Mouse (Mus musculus): Measurements from ENCODE around the gene Hs6st3.
"Not testable (repeated sequence)": the region's sequence is repeated elsewhere in the genome, so short reads cannot be mapped to it uniquely, and the experiment has no call there.

The Hs6st3 gene

DNA sequence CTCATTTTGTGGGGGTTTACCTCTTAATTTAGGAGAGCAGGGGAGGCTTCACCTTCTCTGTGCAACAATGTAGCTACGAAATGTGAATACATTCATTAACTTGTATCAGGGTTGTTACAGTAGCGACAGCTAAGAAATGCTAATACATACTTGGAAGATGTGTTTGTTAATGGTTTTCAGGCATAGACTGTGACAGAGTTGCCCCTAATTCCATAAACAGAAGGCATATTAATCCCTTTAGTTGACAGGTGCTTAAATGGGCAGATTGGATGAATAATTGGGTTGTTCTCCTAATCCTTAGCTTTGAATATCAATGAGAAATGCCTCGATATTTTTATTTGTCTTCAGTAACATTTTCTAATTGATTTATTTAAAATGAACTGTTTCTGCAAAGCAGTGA is 314.7 kb downstream of the Hs6st3 start:
- DNase-seq: no peak

DNA sequence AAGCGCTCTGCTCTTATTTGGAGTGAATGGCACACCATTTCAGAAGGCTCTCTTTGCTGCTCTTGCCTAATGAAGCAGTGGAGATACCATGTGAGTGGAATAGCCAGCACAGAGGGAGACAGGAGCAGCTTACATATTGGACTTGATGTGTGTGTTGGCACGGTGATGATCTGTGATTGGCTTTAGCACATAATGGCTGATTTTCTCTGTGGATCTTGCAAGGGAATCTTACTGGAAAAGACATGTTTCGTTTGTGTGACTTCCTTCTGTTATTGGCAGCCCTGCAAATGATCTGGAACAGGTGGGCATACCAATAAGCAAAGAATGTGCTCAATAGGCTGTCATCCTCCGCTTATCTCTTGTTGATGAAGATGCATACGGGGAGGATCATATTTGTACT is 326.2 kb downstream of the Hs6st3 start:
- no peak for DNase-seq

DNA sequence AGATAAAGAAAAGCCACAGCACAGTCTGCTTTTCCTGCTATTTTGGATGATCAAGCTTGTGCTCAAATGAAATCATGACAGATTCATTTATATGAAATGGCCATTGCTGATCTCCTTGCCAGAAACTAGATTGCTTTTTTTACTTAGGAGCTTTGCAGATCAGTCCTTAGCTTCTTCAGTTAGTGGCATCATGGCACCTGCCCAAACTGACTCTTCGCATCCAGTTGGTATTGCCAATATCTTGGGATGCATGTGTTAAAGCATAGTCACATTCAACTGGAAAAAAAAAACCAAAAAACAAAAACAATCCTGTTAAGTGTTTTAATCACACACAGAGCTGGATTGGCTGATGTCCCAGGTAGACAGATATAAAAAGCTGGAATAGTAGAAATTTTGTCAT is 326.7 kb downstream of the Hs6st3 start:
- no peak for DNase-seq

DNA sequence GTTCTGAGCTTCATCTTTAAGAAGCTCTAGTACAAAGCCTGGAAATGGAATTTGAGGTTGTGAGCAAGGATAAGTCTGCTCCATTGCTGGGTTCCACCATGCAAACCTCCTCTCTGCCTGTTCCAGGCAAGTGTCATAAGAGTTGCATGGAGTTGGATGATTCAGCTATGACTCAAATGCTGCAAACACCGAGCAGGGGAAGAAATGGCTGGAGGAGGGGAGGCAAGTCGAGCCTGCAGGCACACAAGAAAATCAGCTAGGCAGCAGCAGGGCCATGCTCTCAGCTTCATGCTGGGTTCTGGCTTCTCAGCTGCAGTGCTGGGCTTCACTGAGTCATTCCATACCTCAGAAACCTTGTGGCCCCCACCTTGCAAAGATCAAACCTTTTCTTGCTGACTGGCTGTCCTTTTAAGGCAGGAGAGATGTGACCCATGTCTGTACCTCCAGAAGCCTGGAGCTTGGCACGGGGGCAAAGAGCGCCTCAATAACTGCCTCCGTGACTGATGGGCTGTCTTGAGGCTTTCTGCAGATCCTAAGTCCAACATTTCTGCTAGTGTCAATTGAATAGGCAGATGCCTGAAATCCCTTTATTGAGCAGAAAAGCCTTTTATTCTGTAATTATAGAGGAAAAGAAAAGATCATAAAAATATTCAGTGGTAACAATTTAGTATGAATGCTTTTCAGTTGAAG is 328.9 kb downstream of the Hs6st3 start:
- peak in 1 of 2 experiments; percentile 38 for DNase-seq

DNA sequence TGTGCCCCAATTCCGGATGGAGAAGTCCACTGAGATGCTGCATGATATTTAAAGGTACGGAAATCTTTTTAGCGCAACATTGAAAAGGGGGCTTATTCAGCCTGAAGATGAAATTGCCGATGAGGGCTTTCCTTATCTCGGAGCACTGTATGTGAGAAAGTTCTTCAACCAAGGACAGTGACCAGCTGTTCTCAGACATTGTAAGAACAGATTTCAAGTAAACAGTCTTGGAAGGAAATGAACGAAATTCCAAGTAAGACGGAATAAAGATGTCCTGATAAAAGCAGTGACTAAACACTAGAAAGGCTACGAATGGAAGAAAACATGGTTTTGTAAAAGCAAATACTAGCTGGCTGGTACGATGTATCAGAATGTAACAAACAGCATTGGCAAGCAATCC is 338.4 kb downstream of the Hs6st3 start:
- DNase-seq: no peak

DNA sequence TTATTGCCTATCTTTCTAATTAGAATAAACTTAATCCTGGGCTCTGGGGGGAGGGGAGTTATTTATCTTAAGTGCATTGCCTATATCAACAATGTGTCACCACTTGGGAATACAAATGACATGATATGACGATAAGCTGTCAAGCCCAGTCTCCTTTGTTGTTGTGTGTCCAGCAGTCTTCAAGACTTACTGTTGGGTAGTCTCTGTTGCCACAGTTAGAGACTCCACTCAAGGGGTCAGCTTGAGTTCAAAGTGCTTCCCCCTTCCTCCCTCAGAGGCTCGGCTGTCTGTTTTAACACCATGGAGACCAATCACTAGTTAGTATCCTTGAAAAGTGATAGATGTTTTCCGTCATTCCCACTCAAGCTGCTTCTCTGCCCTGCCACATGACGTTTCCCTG is 339.7 kb downstream of the Hs6st3 start:
- DNase-seq: no peak

DNA sequence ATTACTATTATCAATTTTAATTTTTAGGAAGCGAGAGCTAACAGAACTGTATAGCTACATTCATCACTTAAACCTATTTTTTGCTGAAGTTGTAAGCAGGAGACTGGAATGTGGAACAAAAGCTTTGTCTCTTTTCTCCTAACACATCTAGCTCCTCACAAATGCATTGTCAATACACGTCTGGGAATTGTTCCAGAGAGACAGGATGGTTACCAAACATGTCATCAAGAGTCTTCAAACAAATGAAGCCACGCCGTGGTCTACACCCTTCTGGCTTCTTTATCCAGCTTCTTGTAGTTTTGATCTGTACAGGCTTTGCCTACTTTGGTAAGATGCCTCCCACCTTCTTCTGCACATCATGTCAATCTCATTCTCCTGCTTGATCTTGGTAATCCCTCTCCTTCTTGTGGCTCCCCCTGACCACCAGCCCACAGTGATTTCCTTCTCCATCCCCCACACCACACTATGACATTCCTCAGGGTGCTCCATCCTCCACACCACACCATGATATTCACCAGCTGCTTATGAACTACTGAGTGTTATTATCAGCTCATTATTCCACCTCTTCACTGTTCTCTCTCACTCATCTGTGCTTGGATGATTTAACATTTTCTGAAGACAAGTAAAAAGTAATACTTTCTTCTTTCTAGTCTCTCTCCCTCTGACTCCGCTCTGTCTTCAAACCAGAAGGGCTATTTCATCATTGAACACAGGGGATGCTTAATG is 351.0 kb downstream of the Hs6st3 start:
- no peak for DNase-seq

DNA sequence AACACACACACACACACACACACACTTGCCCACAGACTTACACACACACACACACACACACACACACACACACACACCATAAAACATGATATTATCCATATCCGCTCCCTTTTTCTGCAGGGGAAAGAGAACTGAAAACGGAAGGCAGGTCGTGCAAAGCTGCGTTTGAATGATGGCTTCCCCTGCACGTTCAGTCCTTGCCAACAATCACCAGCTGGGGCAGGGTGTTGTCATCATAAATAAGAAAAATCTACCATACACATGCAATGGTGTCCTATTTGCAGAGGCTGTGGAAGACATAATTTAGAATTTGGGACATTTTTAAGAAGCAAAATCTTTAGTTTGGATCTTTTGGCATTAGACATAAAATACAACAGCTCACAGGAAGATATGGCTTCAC is 382.5 kb downstream of the Hs6st3 start:
- peak in 1 of 2 experiments; percentile 2 for DNase-seq

DNA sequence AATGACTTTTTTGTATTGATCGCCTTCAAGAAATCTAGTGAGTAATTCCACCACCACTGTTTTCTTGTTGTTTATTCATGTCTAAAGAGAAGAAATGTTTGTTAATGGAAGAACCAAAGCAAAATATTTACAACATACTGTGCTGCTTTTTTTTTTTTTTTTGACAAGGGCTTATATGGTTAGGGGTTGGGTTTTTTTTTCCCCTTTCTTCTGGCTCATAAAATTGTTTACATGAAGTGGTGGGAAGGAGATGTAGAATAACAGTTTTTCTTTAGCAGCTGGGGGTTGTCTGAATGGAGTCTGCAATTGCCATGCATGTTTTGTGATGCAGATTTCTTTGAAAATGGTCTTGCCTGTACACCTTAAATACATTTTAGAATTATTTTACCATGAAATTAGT is 382.9 kb downstream of the Hs6st3 start:
- DNase-seq: no peak

DNA sequence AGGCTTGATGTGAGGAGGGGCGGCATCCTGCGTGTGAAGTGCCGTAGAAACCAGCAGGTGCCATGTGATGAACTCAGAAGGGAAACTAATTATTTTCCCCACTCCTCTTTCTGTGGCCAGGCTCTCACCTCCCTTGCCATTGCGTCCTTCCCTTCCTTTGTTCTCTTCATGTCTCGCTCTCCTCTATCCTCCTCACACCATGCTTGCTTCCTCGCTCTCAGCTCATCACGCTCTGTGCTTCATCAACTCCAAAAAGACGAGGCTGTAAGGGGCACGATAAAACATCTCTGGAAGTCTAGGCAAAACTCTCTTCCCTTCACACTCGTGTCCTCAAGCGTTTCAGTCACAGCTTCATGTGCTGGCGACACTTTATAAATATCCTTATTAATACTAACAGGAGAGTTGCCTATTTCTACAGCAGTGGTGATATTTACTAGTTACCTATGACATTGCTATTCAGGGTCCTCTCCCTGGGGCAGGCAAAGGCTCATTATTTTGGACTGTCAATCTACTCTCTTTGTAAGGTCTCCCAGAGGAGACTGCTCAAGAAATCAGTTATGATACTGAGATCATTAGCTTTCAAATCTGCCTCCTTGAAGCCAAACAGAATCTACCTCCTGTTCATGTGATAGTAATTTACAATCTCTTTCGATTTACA is 394.9 kb downstream of the Hs6st3 start:
- no peak for DNase-seq

DNA sequence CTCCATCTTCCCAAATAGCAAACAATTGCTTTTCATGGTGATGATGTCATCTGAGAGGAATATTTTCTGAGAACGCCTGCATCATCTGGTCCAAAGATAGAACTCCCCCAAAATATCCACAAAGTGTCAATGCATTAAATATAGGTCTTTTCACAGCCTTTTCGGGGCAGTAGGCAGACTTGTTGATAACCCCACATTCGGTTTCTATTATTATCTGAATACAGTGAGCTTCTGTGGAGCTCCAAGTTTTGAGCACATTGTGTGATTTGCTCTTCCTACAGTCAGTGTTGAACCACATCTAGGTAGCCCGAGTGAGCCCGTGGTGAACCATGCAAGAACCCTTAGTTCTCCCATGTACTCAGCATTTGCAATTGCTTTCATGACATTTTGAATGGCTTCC is 402.4 kb downstream of the Hs6st3 start:
- DNase-seq: no peak

DNA sequence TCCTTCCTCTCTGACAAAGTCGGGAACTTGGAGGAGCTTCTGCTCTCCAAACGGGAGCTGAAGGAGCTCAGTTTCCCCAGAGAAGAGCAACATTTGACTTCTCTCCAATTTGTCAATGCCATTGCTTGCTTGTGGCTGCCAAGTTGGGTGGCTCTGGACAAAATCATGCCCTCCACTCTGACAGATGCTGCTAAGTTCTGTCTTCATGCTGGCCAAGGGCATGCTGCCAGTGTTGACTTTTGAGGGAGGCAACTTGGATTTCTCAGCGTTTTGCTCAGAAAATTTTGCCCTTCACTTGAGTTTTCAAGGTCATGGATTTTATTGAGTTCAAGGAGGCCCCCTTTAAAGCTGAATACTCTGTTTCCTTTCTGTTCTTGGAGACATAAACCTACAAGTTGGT is 406.5 kb downstream of the Hs6st3 start:
- no peak for DNase-seq

DNA sequence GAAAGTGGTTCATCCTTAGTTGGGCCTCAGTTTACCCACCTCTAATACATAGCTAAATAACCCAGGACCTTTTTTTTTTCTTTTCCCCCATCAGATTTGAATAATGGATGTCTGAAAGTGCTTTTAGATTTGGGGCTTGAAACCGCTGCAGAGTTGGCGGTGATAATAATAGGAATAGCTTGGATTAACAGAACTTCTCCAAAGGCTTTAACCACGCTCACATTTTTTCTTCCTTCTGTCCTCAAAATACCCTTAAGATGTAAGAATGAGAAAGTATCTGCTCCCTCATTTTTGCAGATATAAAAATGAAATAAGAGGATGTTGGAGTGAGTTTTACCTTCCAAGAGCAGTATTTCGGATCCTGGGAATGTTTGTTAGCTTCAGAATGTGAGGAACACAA is 420.2 kb downstream of the Hs6st3 start:
- DNase-seq: no peak

DNA sequence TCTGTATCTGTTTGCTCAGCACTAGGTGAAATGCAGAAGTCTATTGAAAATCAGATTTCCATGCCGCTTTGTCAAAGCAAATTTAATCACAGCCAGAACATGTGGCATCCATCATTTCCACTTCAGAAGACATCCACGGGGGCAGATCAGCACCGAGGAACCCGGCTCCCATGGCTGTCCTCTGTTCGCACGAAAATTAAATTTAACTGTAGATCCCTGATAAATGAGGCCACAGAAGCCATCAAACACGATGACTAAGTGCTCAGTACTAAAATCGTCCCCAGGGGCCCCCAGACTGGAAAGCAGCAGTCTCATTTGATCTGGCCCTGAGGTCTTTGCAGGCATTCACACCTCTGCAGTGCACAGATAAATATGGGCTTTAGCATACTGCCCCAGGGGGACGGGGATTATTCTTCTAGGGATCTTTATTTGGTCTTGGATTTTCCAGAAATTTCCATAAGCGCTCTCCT is 443.9 kb downstream of the Hs6st3 start:
- no peak for DNase-seq

DNA sequence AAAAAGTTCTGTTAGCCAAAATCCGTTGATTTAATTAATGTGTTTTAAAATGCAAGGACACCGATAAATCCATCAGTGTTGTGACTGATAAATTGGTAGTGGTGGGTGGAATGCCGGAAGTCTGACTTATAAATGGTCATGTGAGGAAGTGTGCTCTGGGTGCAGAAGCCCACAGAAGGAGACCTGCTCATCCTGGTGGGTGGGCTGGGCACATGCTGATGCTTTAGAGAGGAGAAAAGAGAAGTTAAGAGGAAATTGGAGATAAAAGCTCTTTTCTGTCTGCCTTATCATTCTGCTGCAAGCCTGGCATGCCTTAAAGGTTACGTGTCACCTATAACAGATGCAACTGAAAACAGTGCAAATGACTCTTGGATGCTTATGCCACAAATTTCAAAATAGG is 446.9 kb downstream of the Hs6st3 start:
- DNase-seq: no peak

DNA sequence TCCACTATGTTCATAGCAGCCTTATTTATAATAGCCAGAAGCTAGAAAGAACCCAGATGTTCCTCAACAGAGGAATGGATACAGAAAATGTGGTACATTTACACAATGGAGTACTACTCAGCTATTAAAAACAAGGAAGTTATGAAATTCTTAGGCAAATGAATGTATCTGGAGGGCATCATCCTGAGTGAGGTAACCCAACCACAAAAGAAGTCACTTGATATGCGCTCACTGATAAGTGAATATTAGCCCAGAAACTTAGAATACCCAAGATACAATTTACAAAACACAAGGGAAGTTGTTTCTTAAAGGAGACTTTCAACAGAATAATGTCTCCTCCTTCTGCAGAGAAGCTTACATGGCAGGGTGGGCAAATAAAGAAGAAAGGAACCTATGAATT is 449.2 kb downstream of the Hs6st3 start:
- not testable (repeated sequence) for DNase-seq

DNA sequence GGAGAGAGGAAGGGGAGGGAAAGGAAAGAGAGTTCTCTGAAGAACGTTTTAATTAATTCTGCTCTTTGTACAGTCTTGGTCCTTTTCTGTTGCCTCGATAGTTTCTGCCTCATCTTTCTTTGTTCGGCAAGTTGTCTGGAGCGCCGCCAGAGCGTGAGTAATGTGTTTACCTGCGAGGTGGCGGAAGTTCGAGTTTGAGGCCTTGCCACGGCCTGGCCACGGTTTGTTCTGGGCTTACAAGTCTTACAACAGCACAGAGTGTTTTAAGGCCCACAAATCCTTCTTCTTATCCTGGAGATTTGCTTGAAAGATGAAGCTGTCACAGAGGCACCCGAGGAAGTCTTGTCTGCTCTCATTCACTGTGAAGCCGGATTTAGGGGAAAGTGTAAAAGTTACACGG is 466.2 kb downstream of the Hs6st3 start:
- peak; percentile 5 to 37 for DNase-seq

DNA sequence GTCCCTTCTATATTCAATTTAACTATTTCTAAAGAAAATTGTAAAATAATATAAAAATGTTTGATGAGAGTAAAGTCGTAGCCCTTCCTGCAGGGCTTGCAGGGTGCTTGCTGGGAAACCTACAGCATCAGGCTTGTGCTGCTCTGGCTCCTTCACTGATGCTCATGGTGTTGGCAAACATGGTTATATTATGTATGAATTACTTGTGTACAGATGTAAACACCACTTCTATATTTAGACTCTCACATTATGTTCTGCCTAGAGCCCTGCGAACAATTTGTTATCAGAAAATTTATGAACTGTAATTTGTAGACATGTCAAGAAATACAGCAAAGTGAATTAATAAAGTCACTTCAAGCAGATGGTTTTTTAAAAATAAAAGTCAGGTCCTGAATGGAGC is 474.7 kb downstream of the Hs6st3 start:
- no peak for DNase-seq

DNA sequence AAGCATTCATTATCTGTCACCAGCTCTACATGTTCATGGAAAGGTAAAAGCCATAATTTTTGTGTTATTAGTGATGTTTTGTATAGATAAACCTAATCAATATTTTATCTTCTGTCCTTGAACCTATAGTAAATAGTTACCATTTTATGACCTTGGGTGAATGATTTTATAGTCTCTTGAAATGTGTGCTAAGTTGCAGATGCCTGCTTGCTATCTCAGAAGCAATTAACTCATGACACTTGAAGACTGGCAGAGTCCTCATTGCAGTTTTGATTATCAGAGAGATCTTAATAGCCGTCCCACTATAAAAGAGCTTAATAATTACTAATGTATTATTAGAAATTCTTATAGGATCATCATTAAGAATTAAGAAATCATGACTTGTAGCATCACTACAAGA is 491.0 kb downstream of the Hs6st3 start:
- no peak for DNase-seq

DNA sequence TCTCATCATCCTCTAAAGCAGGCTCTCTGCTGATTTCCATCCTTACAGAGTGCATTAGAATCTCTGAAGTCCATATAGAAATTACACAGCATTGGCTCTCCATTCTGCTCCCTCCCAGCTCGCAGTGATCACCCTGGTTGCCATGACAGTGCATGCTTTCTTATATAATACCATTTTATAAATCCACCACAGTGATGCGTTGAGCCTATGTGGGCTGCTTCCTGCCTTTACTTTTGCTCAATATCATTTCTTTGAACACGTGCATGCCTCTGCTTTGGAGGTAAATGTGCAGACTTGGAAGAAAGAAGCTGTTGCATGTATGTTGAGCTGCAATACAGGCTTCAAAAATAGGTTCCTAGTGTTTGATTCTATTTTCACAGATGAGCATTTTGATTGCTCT is 494.9 kb downstream of the Hs6st3 start:
- no peak for DNase-seq

DNA sequence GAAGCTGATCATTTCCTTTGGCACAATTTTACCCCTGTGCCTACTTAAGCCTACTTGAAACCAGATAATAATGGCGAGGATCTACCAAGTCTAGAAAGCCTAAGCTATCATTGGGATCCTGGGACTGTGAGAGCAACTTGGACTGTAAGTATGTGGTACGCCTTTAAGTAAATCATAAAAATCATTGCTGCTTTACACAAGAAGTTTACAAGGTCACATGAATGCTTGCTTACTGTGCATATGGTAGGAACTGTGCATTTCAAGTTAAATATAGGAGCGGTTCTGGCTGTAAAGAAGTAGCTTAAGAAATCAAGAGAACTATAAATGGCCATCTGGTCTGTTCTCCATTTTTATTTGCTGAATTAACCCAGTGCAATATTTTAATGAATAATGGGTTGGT is 495.5 kb downstream of the Hs6st3 start:
- DNase-seq: no peak

DNA sequence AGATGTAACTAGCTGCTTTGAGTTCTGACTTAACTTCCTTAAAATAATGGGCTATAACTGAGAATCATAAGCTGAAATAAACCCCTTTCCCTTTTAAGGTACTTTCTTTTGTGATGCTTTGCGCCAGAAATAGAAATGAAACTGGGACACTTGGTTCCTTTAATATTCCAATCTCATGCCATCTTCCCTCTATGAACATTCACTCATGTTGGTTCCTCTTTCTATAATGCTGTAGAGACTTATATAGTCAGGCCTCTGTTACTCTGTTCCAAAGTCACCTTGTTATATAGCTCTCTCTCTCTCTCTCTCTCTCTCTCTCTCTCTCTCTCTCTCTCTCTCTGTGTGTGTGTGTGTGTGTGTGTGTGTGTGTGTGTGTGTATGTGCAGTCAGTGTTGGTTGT is 504.7 kb downstream of the Hs6st3 start:
- DNase-seq: no peak

DNA sequence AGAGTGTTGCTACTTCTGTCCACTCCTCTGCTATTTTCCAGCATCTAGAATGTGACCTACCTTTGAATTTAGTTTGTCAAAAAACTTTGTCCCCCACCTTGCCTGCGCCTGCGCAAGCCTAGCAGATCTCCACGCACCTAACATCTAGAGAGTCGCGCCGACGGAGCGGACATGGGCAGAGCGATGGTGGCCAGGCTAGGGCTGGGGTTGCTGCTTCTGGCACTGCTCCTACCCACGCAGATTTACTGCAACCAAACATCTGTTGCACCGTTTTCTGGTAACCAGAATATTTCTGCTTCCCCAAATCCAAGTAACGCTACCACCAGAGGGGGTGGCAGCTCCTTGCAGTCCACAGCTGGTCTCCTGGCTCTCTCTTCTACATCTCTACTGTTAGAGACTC is 505.7 kb downstream of the Hs6st3 start:
- DNase-seq: no peak

DNA sequence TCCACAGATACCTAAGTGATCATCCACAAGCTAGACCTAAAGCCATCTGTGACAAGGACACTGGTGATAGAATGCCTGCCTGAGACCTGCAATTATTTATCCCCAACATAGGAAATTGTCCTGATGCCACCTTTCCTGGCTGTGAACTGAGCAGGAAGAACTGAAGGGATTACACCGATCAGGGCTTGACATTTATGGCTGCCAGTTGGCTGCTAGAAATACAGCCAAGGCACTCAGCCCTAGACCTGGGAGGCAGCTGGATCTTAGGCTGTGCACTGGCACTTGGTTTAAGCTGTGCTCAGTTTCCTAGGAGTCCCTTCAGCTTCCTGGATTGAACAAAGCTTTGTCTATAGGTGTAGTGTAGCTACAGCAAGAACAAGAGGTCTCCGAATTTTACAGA is 518.8 kb downstream of the Hs6st3 start:
- DNase-seq: no peak
